Mouse (Mus musculus) C3H10T1/2 (cell line): ENCODE data around the gene Il6. TPM values are rescaled to one million over a fixed set of nuclear protein-coding genes. Genes with fewer than 3 reads are reported as not detected.

Experiments
- polyA plus RNA-seq, 2 experiments: library from polyadenylated mRNA; unstranded; fragments of >200 nt; fragmentation: generic; extraction: Trizol; gene quantifications; one replicate each; pipeline ENCODE4 v1.2.1; 2012; ENCODE audit warnings: missing spikeins in 2 of 2

Gene Il6
- under 1 TPM in 1 of 2 experiments, not detected in 1; 0.02 TPM for polyA plus RNA-seq

GRCm38 (mm10) chr5:30012726-30013503 is at the start of gene Il6:
Gene Il6 (plus strand): TSS chr5:30013114.

Other genes with a start within 250 kb of the Il6 start
- gene Tyms, start 60.5 kb downstream of the Il6 start, polyA plus RNA-seq = 10 to 100 TPM; 57.6 to 59.0 TPM
- under 1 TPM; 0.18 to 0.28 TPM for gene Garem2, start 92.0 kb downstream of the Il6 start, polyA plus RNA-seq
- under 1 TPM; 0.11 to 0.14 TPM for gene 3110082J24Rik, start 93.0 kb downstream of the Il6 start, polyA plus RNA-seq
- gene Hadha, start 142.0 kb downstream of the Il6 start, polyA plus RNA-seq = 100 to 1,000 TPM in 1 of 2 experiments, 10 to 100 TPM in 1; 44.5 to 150 TPM
- 10 to 100 TPM; 13.6 to 45.2 TPM for gene Hadhb, start 142.1 kb downstream of the Il6 start, polyA plus RNA-seq
- under 1 TPM in 1 of 2 experiments, not detected in 1; 0.08 TPM for gene Adgrf3, start 192.6 kb downstream of the Il6 start, polyA plus RNA-seq
- gene Selenoi, start 219.5 kb downstream of the Il6 start, polyA plus RNA-seq = 1 to 10 TPM; 2.1 to 5.2 TPM